Mouse (Mus musculus) embryonic facial prominence, embryonic 14.5 days (tissue): ENCODE results near the gene Lrrc8d. TPM values are rescaled to one million over a fixed set of nuclear protein-coding genes. Genes with fewer than 3 reads are reported as not detected.

Source experiments
- ATAC-seq: fragments of 200-750 bp; cut with Nextera tagmentation; 2 replicates; pipeline ENCODE4 v1.8.0; 2017; ENCODE audit warnings: low read depth, moderate number of reproducible peaks, moderate TSS enrichment
- DNase-seq: peaks from one replicate; pipeline ENCODE4 v3.0.0-alpha.2; 2015; ENCODE audit warnings: low spot score
- H3K27ac ChIP-seq: fragments of 300-500 bp; sonication (generic); replicated peaks from 2 replicates; pipeline ENCODE4 v1.5.1; 2014; ENCODE audit warnings: low read depth, mild to moderate bottlenecking, low read length, moderate library complexity
- H3K27me3 ChIP-seq: fragments of 300-500 bp; sonication (generic); replicated peaks from 2 replicates; pipeline ENCODE4 v1.6.1; 2014; ENCODE audit warnings: low read length; ENCODE audit not compliant: control insufficient read depth, insufficient read depth
- H3K36me3 ChIP-seq: fragments of 300-500 bp; sonication (generic); 2 replicates; pipeline ENCODE4 v1.6.1; 2014; ENCODE audit warnings: low read length, mixed read lengths; ENCODE audit not compliant: control insufficient read depth, insufficient read depth
- H3K4me1 ChIP-seq: fragments of 300-500 bp; sonication (generic); 2 replicates; pipeline ENCODE4 v1.6.1; 2014; ENCODE audit warnings: antibody characterized with exemption, low read length; ENCODE audit not compliant: control insufficient read depth, insufficient read depth
- H3K4me2 ChIP-seq: fragments of 300-500 bp; sonication (generic); 2 replicates; pipeline ENCODE4 v1.6.1; 2014; ENCODE audit warnings: low read depth, mild to moderate bottlenecking, low read length, moderate library complexity, mixed read lengths
- H3K4me3 ChIP-seq: fragments of 300-500 bp; sonication (generic); 2 replicates; pipeline ENCODE4 v1.5.1; 2014; ENCODE audit warnings: low read depth, mild to moderate bottlenecking, low read length
- H3K9ac ChIP-seq: fragments of 300-500 bp; sonication (generic); 2 replicates; pipeline ENCODE4 v1.6.1; 2014; ENCODE audit warnings: low read depth, mild to moderate bottlenecking, low read length, moderate library complexity, mixed read lengths
- H3K9me3 ChIP-seq: fragments of 300-500 bp; sonication (generic); 2 replicates; pipeline ENCODE4 v1.6.1; 2016; ENCODE audit warnings: low read length; ENCODE audit not compliant: control insufficient read depth
- WGBS: fragments of 180-500 bp; shearing (Covaris S2); extraction: QIAGEN DNeasy Blood & Tissue Kit; methylation state at CpG from one replicate; pipeline ENCODE4 v1.1.7; 2014; 5-methylcytosine and 5-hydroxymethylcytosine counted together
- polyA plus RNA-seq: library from polyadenylated mRNA; unstranded; fragments of >200 nt; fragmentation: Nextera tagmentation; extraction: Ambion mirVana; gene quantifications from 2 replicates; pipeline ENCODE4 v1.2.1, GENCODE M21; 2014

The Lrrc8d gene
- polyA plus RNA-seq, 1 experiment from 2014 or later = 14.9 TPM

DNA sequence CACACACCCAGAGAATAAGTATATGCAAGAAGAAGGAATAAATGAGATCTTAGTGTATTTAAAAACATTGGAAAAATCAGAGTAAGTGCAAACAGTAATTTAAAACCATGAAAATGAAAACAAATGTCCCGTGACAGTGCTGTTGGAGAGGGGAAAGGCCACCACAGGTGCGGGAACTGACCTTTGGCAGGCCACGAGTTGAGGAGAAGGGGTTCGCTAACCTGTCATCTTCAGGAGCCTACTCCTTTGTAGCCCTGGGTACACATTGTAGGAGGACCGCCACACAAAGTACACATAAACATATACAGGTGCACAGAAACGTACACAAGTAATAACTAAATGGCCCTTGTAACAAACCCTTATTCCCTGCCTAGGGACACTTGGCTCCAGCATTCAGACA is 55.7 kb downstream of the Lrrc8d start:
- Histone ChIP-seq H3K4me1 (no peaks in the 10 kb centered on the region; the same call in 1 of the 2 replicates), H3K4me2 (no peak overlapping the region), H3K27me3 (no peaks in the 10 kb centered on the region), H3K4me3 (no peak overlapping the region), H3K9ac (no peak overlapping the region), H3K9me3 (no peaks in the 10 kb centered on the region), H3K27ac (no peak overlapping the region), H3K36me3 (no peaks in the 10 kb centered on the region; the same call in 1 of the 2 replicates)
- WGBS = 54% methylated on average over 6 of the region's 6 CpGs
- ATAC-seq (no peak), DNase-seq (no peak)

GRCm38 (mm10) chr5:105757978-105758377 is 58.2 kb downstream of the Lrrc8d start:
- WGBS = 87% methylated on average over 17 of the region's 17 CpGs
- Histone ChIP-seq H3K27me3 (no peaks in the 10 kb centered on the region), H3K4me1 (peaks cover 16% of the 10 kb centered on the region), H3K4me3 (no peak overlapping the region), H3K27ac (no peak overlapping the region), H3K9ac (no peak overlapping the region), H3K9me3 (no peaks in the 10 kb centered on the region), H3K4me2 (no peak overlapping the region), H3K36me3 (no peaks in the 10 kb centered on the region)
- ATAC-seq = no peak
- no peak for DNase-seq

GRCm38 (mm10) chr5:105758866-105759265 is 59.1 kb downstream of the Lrrc8d start:
- H3K27ac ChIP-seq = no peak overlapping the region
- no peak overlapping the region for H3K4me3 ChIP-seq
- H3K27me3 ChIP-seq = no peaks in the 10 kb centered on the region
- no peak overlapping the region for H3K4me2 ChIP-seq
- H3K4me1 ChIP-seq = peaks cover 16% of the 10 kb centered on the region
- H3K36me3 ChIP-seq = no peaks in the 10 kb centered on the region
- H3K9ac ChIP-seq = no peak overlapping the region
- ATAC-seq = no peak
- no peaks in the 10 kb centered on the region for H3K9me3 ChIP-seq
- DNase-seq = no peak
- WGBS = 73% methylated on average over 9 of the region's 9 CpGs

GRCm38 (mm10) chr5:105761848-105762482 is 62.2 kb downstream of the Lrrc8d start:
- ATAC-seq (peak; percentile 74), DNase-seq (peak; percentile 91)
- Histone ChIP-seq H3K9ac (no peak overlapping the region), H3K36me3 (no peaks in the 10 kb centered on the region), H3K27me3 (no peaks in the 10 kb centered on the region), H3K9me3 (no peaks in the 10 kb centered on the region), H3K4me3 (no peak overlapping the region), H3K27ac (peak overlapping the region; percentile 59; the same call in 1 of the 2 replicates), H3K4me2 (peak overlapping the region; percentile 10; the same call in 1 of the 2 replicates), H3K4me1 (peaks cover 16% of the 10 kb centered on the region)
- WGBS = 26% methylated on average over 11 of the region's 11 CpGs

GRCm38 (mm10) chr5:105764369-105764768 is 64.6 kb downstream of the Lrrc8d start:
- Histone ChIP-seq H3K4me1 (peaks cover 16% of the 10 kb centered on the region), H3K27ac (no peak overlapping the region), H3K27me3 (no peaks in the 10 kb centered on the region), H3K4me2 (no peak overlapping the region), H3K9ac (no peak overlapping the region), H3K9me3 (no peaks in the 10 kb centered on the region), H3K36me3 (no peaks in the 10 kb centered on the region), H3K4me3 (no peak overlapping the region)
- WGBS = 93% methylated on average over 10 of the region's 10 CpGs
- DNase-seq (no peak), ATAC-seq (no peak)

- Histone ChIP-seq H3K4me1 (peaks cover 16% of the 10 kb centered on the region), H3K9ac (no peak overlapping the region), H3K9me3 (no peaks in the 10 kb centered on the region), H3K4me2 (no peak overlapping the region), H3K27me3 (no peaks in the 10 kb centered on the region), H3K36me3 (no peaks in the 10 kb centered on the region), H3K27ac (no peak overlapping the region), H3K4me3 (no peak overlapping the region)
- 77% methylated on average over 4 of the region's 5 CpGs for WGBS
- DNase-seq = no peak
- ATAC-seq = no peak
These were observed 65.6 kb downstream of the Lrrc8d start for GRCm38 (mm10) chr5:105765386-105765785.

DNA sequence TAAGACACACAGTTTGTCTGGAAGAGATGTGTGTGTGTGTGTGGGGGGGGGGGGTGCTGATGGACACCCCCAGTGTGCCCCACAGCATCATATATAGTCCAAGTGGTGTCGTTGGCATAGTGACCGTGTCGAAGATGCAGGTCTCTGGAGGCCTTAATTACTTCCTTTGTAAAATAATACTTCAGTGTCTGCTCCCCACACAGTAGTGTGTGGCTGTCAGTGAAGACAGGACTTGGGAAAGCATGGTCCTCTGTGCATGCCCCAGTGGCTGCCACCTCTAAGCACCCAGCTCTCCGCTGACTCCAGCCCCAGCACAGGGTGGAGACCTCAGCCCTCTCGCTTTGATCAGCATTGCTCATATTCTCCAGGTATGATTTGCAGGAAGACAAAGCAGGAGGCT is 76.6 kb downstream of the Lrrc8d start:
- H3K9me3 ChIP-seq = no peaks in the 10 kb centered on the region
- H3K4me2 ChIP-seq = no peak overlapping the region; the same call in 1 of the 2 replicates
- H3K27me3 ChIP-seq = no peaks in the 10 kb centered on the region
- H3K4me3 ChIP-seq = no peak overlapping the region
- ATAC-seq (no peak), DNase-seq (no peak)
- peaks cover 9% of the 10 kb centered on the region; the same call in 1 of the 2 replicates for H3K4me1 ChIP-seq
- 43% methylated on average over 5 of the region's 5 CpGs for WGBS
- no peaks in the 10 kb centered on the region for H3K36me3 ChIP-seq
- H3K9ac ChIP-seq = no peak overlapping the region
- H3K27ac ChIP-seq = no peak overlapping the region

DNA sequence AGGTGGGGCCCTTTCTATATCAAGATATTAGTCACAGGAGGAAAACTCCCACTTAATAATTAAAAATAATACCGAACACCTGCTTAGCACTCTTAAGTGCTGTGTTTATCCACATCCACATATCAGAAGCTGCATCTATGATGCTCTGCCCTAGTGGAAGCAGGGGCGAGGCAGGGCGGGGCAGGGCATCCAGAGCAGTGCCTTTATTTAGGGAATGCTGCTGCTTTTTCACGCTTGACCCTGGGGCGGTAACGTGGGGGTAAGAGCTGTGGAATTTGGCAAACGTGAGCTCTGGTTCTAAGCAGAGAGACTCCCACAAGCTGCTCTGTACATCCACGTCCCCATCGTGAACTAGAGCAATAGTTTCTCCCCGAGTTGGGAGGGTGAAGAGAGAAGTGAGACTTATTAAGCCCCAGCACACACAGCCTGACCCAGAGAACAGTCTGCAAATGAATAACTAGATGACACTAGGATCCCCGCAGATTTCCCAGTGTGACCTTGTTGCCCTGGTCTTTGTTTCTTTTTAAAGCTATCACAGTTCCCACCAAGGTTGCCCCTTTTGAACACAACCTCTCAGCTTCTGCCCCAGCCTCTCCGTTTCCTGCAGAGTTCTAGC is 77.3 kb downstream of the Lrrc8d start:
- Histone ChIP-seq H3K4me1 (peaks cover 9% of the 10 kb centered on the region; the same call in 1 of the 2 replicates), H3K9me3 (no peaks in the 10 kb centered on the region), H3K4me2 (no peak overlapping the region), H3K9ac (no peak overlapping the region), H3K36me3 (no peaks in the 10 kb centered on the region), H3K27me3 (no peaks in the 10 kb centered on the region), H3K27ac (no peak overlapping the region), H3K4me3 (no peak overlapping the region)
- 46% methylated on average over 12 of the region's 12 CpGs for WGBS
- no peak for DNase-seq
- 0 out of 2 replicates have a peak, but pooled peaks have one; percentile 23 for ATAC-seq

DNA sequence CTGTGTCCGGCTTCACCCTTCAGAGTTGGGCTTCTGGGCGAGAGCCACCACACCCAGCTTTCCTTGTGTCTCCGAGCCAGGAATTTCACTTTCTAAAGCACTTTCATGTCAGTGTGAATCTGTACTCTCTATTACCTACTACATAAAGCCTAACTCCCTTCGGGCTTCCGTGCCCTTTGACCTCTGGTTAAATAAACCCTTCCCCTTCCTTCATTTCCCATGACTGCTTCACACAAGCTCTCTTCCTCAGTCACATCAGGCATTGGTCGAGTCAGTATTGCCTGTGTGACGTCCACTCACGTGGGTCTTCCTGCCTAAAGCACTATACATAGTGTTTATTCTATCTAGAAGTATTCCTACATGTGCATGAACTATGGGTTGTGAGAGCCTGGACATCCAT is 77.9 kb downstream of the Lrrc8d start:
- H3K4me3 ChIP-seq = no peak overlapping the region
- H3K9me3 ChIP-seq = no peaks in the 10 kb centered on the region
- ATAC-seq (no peak), DNase-seq (no peak)
- no peak overlapping the region for H3K27ac ChIP-seq
- peaks cover 9% of the 10 kb centered on the region; the same call in 1 of the 2 replicates for H3K4me1 ChIP-seq
- no peak overlapping the region for H3K9ac ChIP-seq
- no peak overlapping the region for H3K4me2 ChIP-seq
- H3K27me3 ChIP-seq = no peaks in the 10 kb centered on the region
- 52% methylated on average over 8 of the region's 8 CpGs for WGBS
- H3K36me3 ChIP-seq = no peaks in the 10 kb centered on the region
